Mouse (Mus musculus): ENCODE measurements around the gene Fkbp2. TPM values are rescaled to one million over a fixed set of nuclear protein-coding genes. Genes with fewer than 3 reads are reported as not detected.

Fkbp2 gene
- total and polyA plus RNA-seq, 2 experiments from 2014 or later = 8.3 to 169 TPM

GRCm38 (mm10) chr19:7014481-7015135, 34.3 kb upstream of the Fkbp2 start:
- Histone ChIP-seq H3K9me3 (ENCODE audit: low read length) (no peaks in the 10 kb centered on the region), H3K27me3 (ENCODE audit: insufficient read depth, low read length) (no peaks in the 10 kb centered on the region), H3K36me3 (ENCODE audit: insufficient read depth, low read length) (peaks cover 8% of the 10 kb centered on the region; the same call in 1 of the 2 replicates), H3K4me3 (ENCODE audit: low read length) (no peak overlapping the region), H3K4me1 (ENCODE audit: insufficient read depth, low read length) (no peaks in the 10 kb centered on the region), H3K4me2 (ENCODE audit: low read depth, low read length) (no peak overlapping the region), H3K27ac (no peak overlapping the region), H3K9ac (replicated peaks; ENCODE audit: low read length) (no peak overlapping the region)
- TF ChIP-seq CTCF (IDR thresholded peaks at IDR 0.05; ENCODE audit: low read depth) = no peak
- DNase-seq (ENCODE audit: low spot score) = no peak
- 90% methylated on average over 20 of the region's 20 CpGs for WGBS
- ATAC-seq = no peak

GRCm38 (mm10) chr19:7013984-7014383, 33.7 kb upstream of the Fkbp2 start:
- ATAC-seq = no peak
- H3K27me3 ChIP-seq (ENCODE audit: insufficient read depth, low read length) = no peaks in the 10 kb centered on the region
- H3K4me2 ChIP-seq (ENCODE audit: low read depth, low read length) = no peak overlapping the region
- H3K27ac ChIP-seq = no peak overlapping the region
- no peaks in the 10 kb centered on the region for H3K4me1 ChIP-seq (ENCODE audit: insufficient read depth, low read length)
- no peak overlapping the region for H3K4me3 ChIP-seq (ENCODE audit: low read length)
- no peaks in the 10 kb centered on the region for H3K9me3 ChIP-seq (ENCODE audit: low read length)
- TF ChIP-seq CTCF (IDR thresholded peaks at IDR 0.05; ENCODE audit: low read depth) = no peak
- H3K9ac ChIP-seq (replicated peaks; ENCODE audit: low read length) = no peak overlapping the region
- H3K36me3 ChIP-seq (ENCODE audit: insufficient read depth, low read length) = peaks cover 5% of the 10 kb centered on the region; the same call in 1 of the 2 replicates
- no peak for DNase-seq (ENCODE audit: low spot score)
- WGBS = 89% methylated on average over 9 of the region's 9 CpGs

DNA sequence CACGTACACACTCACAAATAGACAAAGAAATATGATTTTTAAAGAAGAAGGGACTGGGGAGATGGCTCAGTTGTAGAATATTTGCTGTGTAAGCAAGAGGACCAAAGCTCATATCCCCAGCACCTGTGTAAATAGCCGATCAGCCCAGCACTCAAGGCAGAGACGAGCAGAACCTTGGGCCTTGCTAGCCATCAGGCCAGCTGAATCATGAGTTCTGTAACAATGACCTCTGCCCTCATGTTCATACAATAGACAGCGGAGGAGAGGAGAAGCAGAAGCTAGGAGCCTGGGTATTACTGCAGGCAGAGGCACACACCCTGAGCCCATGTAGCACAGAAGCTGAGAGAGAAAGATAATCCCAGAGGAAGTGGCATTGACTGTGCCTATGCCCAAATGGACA, 32.1 kb upstream of the Fkbp2 start:
- TF ChIP-seq CTCF (IDR thresholded peaks at IDR 0.05; ENCODE audit: low read depth) = no peak
- Histone ChIP-seq H3K27ac (no peak overlapping the region), H3K27me3 (ENCODE audit: insufficient read depth, low read length) (no peaks in the 10 kb centered on the region), H3K4me2 (ENCODE audit: low read depth, low read length) (no peak overlapping the region), H3K9me3 (ENCODE audit: low read length) (no peaks in the 10 kb centered on the region), H3K9ac (replicated peaks; ENCODE audit: low read length) (no peak overlapping the region), H3K4me3 (ENCODE audit: low read length) (no peak overlapping the region), H3K36me3 (ENCODE audit: insufficient read depth, low read length) (no peaks in the 10 kb centered on the region), H3K4me1 (ENCODE audit: insufficient read depth, low read length) (no peaks in the 10 kb centered on the region)
- no peak for DNase-seq (ENCODE audit: low spot score)
- 79% methylated on average over 4 of the region's 4 CpGs for WGBS
- no peak for ATAC-seq

DNA sequence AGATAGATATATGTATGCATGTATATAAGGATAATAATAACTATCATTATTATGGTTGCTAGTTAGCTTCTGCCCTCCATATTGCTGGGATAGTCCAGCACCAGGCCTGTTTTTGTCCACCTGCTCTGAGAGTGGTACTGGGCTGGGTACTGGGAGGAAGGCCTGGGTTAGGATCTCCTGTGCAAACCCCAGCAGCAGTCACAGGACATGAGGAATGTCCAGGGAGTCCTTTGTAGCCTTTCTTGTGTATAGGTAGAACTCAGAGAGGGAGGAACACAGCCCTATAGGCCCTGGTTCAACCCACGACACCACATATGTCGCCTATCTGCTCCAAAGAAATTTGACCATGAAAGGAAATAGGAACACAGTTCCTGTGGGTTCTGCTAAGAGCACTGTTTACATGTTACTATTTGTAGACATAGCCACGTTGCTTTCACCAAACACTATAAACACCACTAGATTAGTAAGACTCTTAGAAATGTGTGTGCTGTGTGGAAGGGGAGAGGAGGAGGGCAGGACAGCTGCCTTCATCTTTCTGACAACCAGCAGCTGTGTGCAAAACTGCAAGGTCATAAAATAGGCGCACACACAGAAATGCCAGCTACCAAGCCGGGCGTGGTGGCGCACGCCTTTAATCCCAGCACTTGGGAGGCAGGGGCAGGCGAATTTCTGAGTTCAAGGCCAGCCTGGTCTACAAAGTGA, 26.7 kb upstream of the Fkbp2 start:
- no peaks in the 10 kb centered on the region for H3K9me3 ChIP-seq (ENCODE audit: low read length)

GRCm38 (mm10) chr19:6999360-7000063, 19.2 kb upstream of the Fkbp2 start:
- no peak overlapping the region for H3K4me3 ChIP-seq (ENCODE audit: low read length)
- 92% methylated on average over 19 of the region's 19 CpGs for WGBS
- no peak overlapping the region for H3K4me2 ChIP-seq (ENCODE audit: low read depth, low read length)
- peaks cover 17% of the 10 kb centered on the region for H3K4me1 ChIP-seq (ENCODE audit: insufficient read depth, low read length)
- H3K27me3 ChIP-seq (ENCODE audit: insufficient read depth, low read length) = no peaks in the 10 kb centered on the region
- peaks cover 4% of the 10 kb centered on the region; the same call in 1 of the 2 replicates for H3K36me3 ChIP-seq (ENCODE audit: insufficient read depth, low read length)
- no peak for ATAC-seq
- no peak overlapping the region for H3K27ac ChIP-seq
- no peak for DNase-seq (ENCODE audit: low spot score)
- TF ChIP-seq CTCF (IDR thresholded peaks at IDR 0.05; ENCODE audit: low read depth) = no peak
- H3K9me3 ChIP-seq (ENCODE audit: low read length) = no peaks in the 10 kb centered on the region
- H3K9ac ChIP-seq (replicated peaks; ENCODE audit: low read length) = no peak overlapping the region

More for the DNA sequence above, 26.7 kb upstream of the Fkbp2 start:
- Histone ChIP-seq H3K9ac (replicated peaks; ENCODE audit: low read length) (no peak overlapping the region), H3K4me1 (ENCODE audit: insufficient read depth, low read length) (no peaks in the 10 kb centered on the region), H3K4me3 (ENCODE audit: low read length) (no peak overlapping the region), H3K4me2 (ENCODE audit: low read depth, low read length) (no peak overlapping the region), H3K27ac (no peak overlapping the region), H3K27me3 (ENCODE audit: insufficient read depth, low read length) (no peaks in the 10 kb centered on the region), H3K36me3 (ENCODE audit: insufficient read depth, low read length) (no peaks in the 10 kb centered on the region)
- TF ChIP-seq CTCF (IDR thresholded peaks at IDR 0.05; ENCODE audit: low read depth) = no peak
- DNase-seq (ENCODE audit: low spot score) = no peak
- 83% methylated on average over 9 of the region's 9 CpGs for WGBS
- no peak for ATAC-seq

DNA sequence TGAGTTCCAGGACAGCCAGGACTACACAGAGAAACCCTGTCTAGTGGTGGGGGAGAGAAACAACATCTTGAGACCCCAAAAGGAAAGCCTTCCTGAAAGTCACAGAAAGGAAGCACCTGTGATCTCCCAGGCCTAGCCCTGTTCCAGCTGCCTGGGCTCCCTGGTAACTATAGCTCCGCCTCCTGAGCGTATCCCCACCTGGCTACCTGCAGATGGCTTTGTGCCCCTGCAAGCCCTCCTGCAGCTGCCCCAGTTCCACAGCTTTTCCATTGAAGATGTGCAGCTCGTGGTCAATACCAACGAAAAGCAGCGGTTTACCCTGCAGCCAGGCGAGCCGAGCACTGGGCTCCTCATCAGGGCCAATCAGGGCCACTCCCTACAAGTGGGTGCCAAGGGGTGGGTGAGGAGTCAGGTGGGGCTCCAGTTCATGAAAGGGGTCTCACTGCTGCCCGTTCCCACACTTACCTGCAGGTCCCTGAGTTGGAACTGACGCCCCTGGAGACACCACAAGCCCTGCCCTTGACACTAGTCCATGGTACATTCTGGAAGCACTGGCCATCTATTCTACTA, 17.5 kb upstream of the Fkbp2 start:
- WGBS = 83% methylated on average over 9 of the region's 9 CpGs

More for the DNA sequence above, 17.5 kb upstream of the Fkbp2 start:
- peaks cover 4% of the 10 kb centered on the region; the same call in 1 of the 2 replicates for H3K36me3 ChIP-seq (ENCODE audit: insufficient read depth, low read length)
- no peak for TF ChIP-seq CTCF (IDR thresholded peaks at IDR 0.05; ENCODE audit: low read depth)
- H3K4me3 ChIP-seq (ENCODE audit: low read length) = no peak overlapping the region
- no peak overlapping the region for H3K4me2 ChIP-seq (ENCODE audit: low read depth, low read length)
- H3K9ac ChIP-seq (replicated peaks; ENCODE audit: low read length) = no peak overlapping the region
- no peak for DNase-seq (ENCODE audit: low spot score)
- H3K4me1 ChIP-seq (ENCODE audit: insufficient read depth, low read length) = peaks cover 18% of the 10 kb centered on the region
- H3K9me3 ChIP-seq (ENCODE audit: low read length) = no peaks in the 10 kb centered on the region
- H3K27me3 ChIP-seq (ENCODE audit: insufficient read depth, low read length) = no peaks in the 10 kb centered on the region
- H3K27ac ChIP-seq = no peak overlapping the region
- ATAC-seq = no peak
